Comparison of ENCODE assay signal across 9 mouse cellular contexts in the genomic region with DNA sequence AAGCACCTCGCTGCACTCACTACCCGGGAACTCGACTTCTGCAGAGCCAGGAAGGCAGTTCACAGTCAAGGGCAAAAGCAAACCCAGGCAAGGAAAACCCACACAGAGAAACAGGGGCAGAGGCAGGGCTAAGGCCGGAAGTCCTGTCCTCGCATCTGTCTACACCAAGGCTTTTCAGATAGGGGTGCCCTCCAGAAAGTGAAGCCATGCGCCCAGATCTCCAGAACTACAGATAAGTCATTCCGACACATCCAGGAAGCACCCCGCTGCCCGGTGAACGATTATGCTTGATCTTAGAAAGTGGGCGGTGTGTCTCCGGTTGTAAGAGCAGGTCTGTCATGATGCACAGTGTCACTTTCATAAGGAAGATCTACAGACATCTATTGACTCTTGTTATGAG.
A peak's percentile ranks its signal among the peaks of the same experiment; 100 is the strongest.
DNase-seq lines count a peak whose midpoint lies in the region; ATAC-seq and TF ChIP-seq lines count a peak whose summit lies in the region.
"Had no signal": no experiment of that assay in that cellular context is flagged by ENCODE, and none has a peak within 500 bp of the region (broad histone marks: within the 10 kb centered on the region; RNA-seq: fewer than 3 reads in every experiment).

No protein-coding gene starts in this region.

- no peaks in the 10 kb centered on the region for H3K79me2 ChIP-seq in heart, adult 2 months (replicated peaks; ENCODE audit: control insufficient read depth, insufficient read depth, low read length)

- no peaks in the 10 kb centered on the region for H3K36me3 ChIP-seq in heart, adult 2 months (ENCODE audit: control insufficient read depth, insufficient read depth, low read length)
- H3K36me3 ChIP-seq in midbrain, embryonic 13.5 days = no peaks in the 10 kb centered on the region
- no peaks in the 10 kb centered on the region for H3K36me3 ChIP-seq in midbrain, embryonic 11.5 days (ENCODE audit: control insufficient read depth, insufficient read depth, low read length)
- H3K36me3 ChIP-seq: embryonic facial prominence, embryonic 12.5 days had no signal

- TF ChIP-seq POLR2A in heart, adult 2 months (IDR thresholded peaks at IDR 0.05; ENCODE audit: insufficient read depth, low read depth, low read length) = no peak
- no peak for TF ChIP-seq POLR2A in olfactory bulb, adult 2 months (IDR thresholded peaks at IDR 0.05; ENCODE audit: insufficient read depth, low read depth, low read length)

- no peak for TF ChIP-seq EP300 in heart, adult 2 months (IDR thresholded peaks at IDR 0.05; ENCODE audit: insufficient read depth, low read depth, low read length)

- no peaks in the 10 kb centered on the region for H3K9me3 ChIP-seq in midbrain, embryonic 13.5 days
- H3K9me3 ChIP-seq in midbrain, embryonic 11.5 days (ENCODE audit: control insufficient read depth, low read length) = no peaks in the 10 kb centered on the region
- H3K9me3 ChIP-seq: embryonic facial prominence, embryonic 12.5 days had no signal

- peak; percentile 81 for DNase-seq in heart, adult 11 months
- no peak for DNase-seq in heart, adult 2 months
- DNase-seq in midbrain, embryonic 11.5 days (ENCODE audit: low spot score, missing footprints) = no peak
- DNase-seq in cerebellum, postnatal 25 days = peak; percentile 53 to 64
- no peak for DNase-seq in gastrocnemius, adult 8-10 months (ENCODE audit: low spot score in 2 of 2)
- no peak for DNase-seq in kidney, adult 8-10 months

- WGBS in heart, adult 2 months = 63% methylated on average over 12 of the region's 12 CpGs
- 93% methylated on average over 12 of the region's 12 CpGs for WGBS in midbrain, embryonic 13.5 days
- 83% methylated on average over 12 of the region's 12 CpGs for WGBS in midbrain, embryonic 11.5 days
- 56% methylated on average over 12 of the region's 12 CpGs for WGBS in olfactory bulb, adult 2 months

- H3K27me3 ChIP-seq in heart, adult 2 months (ENCODE audit: control insufficient read depth, insufficient read depth, low read length) = no peaks in the 10 kb centered on the region
- no peaks in the 10 kb centered on the region for H3K27me3 ChIP-seq in midbrain, embryonic 13.5 days
- no peaks in the 10 kb centered on the region for H3K27me3 ChIP-seq in midbrain, embryonic 11.5 days (ENCODE audit: control insufficient read depth, insufficient read depth, low read length)

- no peak overlapping the region for H3K27ac ChIP-seq in heart, adult 2 months
- H3K27ac ChIP-seq in midbrain, embryonic 13.5 days = no peak overlapping the region
- H3K27ac ChIP-seq in midbrain, embryonic 11.5 days (ENCODE audit: low read depth, low read length) = no peak overlapping the region
- no peak overlapping the region for H3K27ac ChIP-seq in olfactory bulb, adult 2 months (ENCODE audit: insufficient read depth, low read depth, low read length)
- H3K27ac ChIP-seq: embryonic facial prominence, embryonic 12.5 days had no signal

- peak overlapping the region; percentile 63 for H3K4me2 ChIP-seq in midbrain, embryonic 13.5 days (replicated peaks)
- H3K4me2 ChIP-seq in midbrain, embryonic 11.5 days = no peak overlapping the region

- ATAC-seq in midbrain, embryonic 13.5 days = no peak
- no peak for ATAC-seq in midbrain, embryonic 11.5 days (ENCODE audit: low FRiP score)

- intact Hi-C loops in heart, adult 2 months (cut with DNase I) = no loop called here

- no peak overlapping the region for H3K4me3 ChIP-seq in heart, adult 2 months
- H3K4me3 ChIP-seq in midbrain, embryonic 13.5 days (replicated peaks) = peak overlapping the region; percentile 42; the same call in 1 of the 2 replicates
- H3K4me3 ChIP-seq in midbrain, embryonic 11.5 days (ENCODE audit: low read depth, low read length) = no peak overlapping the region
- peak overlapping the region; percentile 8 for H3K4me3 ChIP-seq in olfactory bulb, adult 2 months (ENCODE audit: insufficient read depth, low read depth, low read length)

- no peak for TF ChIP-seq CTCF in heart, adult 2 months (IDR thresholded peaks at IDR 0.05)
- TF ChIP-seq CTCF in olfactory bulb, adult 2 months (IDR thresholded peaks at IDR 0.05; ENCODE audit: insufficient read depth, low read depth, low read length) = no peak

- H3K9ac ChIP-seq in heart, adult 2 months (ENCODE audit: low read depth, low read length) = no peak overlapping the region
- H3K9ac ChIP-seq in midbrain, embryonic 13.5 days (replicated peaks) = no peak overlapping the region
- no peak overlapping the region for H3K9ac ChIP-seq in midbrain, embryonic 11.5 days (ENCODE audit: low read length)
- H3K9ac ChIP-seq: embryonic facial prominence, embryonic 12.5 days had no signal

- H3K4me1 ChIP-seq in heart, adult 2 months (ENCODE audit: control insufficient read depth, insufficient read depth, low read length) = no peaks in the 10 kb centered on the region
- peaks cover 7% of the 10 kb centered on the region; the same call in 1 of the 2 replicates for H3K4me1 ChIP-seq in midbrain, embryonic 13.5 days (replicated peaks)
- no peaks in the 10 kb centered on the region for H3K4me1 ChIP-seq in midbrain, embryonic 11.5 days (ENCODE audit: control insufficient read depth, insufficient read depth, low read length)
- H3K4me1 ChIP-seq in olfactory bulb, adult 2 months (ENCODE audit: control insufficient read depth, insufficient read depth, low read length) = peaks cover 4% of the 10 kb centered on the region; the same call in 1 of the 2 replicates

Comparison
In these comparisons a context has a peak if more than half of its experiments do, and no peak if none do; other contexts are left out.
1. DNase-seq: peak in heart, adult 11 months (single experiment) and cerebellum, postnatal 25 days (2 of 2); none in heart, adult 2 months (0 of 2), midbrain, embryonic 11.5 days (single experiment), gastrocnemius, adult 8-10 months (0 of 2) and kidney, adult 8-10 months (0 of 2).
2. H3K4me3 ChIP-seq: peak in midbrain, embryonic 13.5 days (single experiment) and olfactory bulb, adult 2 months (single experiment); none in heart, adult 2 months (single experiment) and midbrain, embryonic 11.5 days (single experiment).